Mouse (Mus musculus) kidney, embryonic 14.5 days (tissue): ENCODE results near the gene Tmem259. TPM values are rescaled to one million over a fixed set of nuclear protein-coding genes. Genes with fewer than 3 reads are reported as not detected.

Experiments used
- ATAC-seq: fragments of 200-750 bp; cut with Nextera tagmentation; 2 replicates; pipeline ENCODE4 v1.8.0; 2017; ENCODE audit warnings: moderate number of reproducible peaks, mild to moderate bottlenecking, moderate TSS enrichment, moderate library complexity; ENCODE audit not compliant: low FRiP score, low TSS enrichment
- H3K27ac ChIP-seq: fragments of 300-500 bp; sonication (generic); 2 replicates; pipeline ENCODE4 v1.5.1; 2014; ENCODE audit warnings: low read depth, mild to moderate bottlenecking, low read length, moderate library complexity, mixed read lengths
- H3K27me3 ChIP-seq: fragments of 300-500 bp; sonication (generic); 2 replicates; pipeline ENCODE4 v1.6.1; 2014; ENCODE audit warnings: mild to moderate bottlenecking, low read length; ENCODE audit not compliant: control insufficient read depth, insufficient read depth
- H3K36me3 ChIP-seq: fragments of 300-500 bp; sonication (generic); 2 replicates; pipeline ENCODE4 v1.6.1; 2014; ENCODE audit warnings: low read length, mixed read lengths; ENCODE audit not compliant: control insufficient read depth, insufficient read depth
- H3K4me1 ChIP-seq: fragments of 300-500 bp; sonication (generic); 2 replicates; pipeline ENCODE4 v1.6.1; 2014; ENCODE audit warnings: low read length, mixed read lengths; ENCODE audit not compliant: control insufficient read depth, insufficient read depth
- H3K4me2 ChIP-seq: fragments of 300-500 bp; sonication (generic); replicated peaks from 2 replicates; pipeline ENCODE4 v1.6.1; 2014; ENCODE audit warnings: low read depth, mild to moderate bottlenecking, low read length
- H3K4me3 ChIP-seq: fragments of 300-500 bp; sonication (generic); 2 replicates; pipeline ENCODE4 v1.5.1; 2014; ENCODE audit warnings: mild to moderate bottlenecking, low read length
- H3K9ac ChIP-seq: fragments of 300-500 bp; sonication (generic); 2 replicates; pipeline ENCODE4 v1.6.1; 2014; ENCODE audit warnings: low read depth, mild to moderate bottlenecking, low read length, moderate library complexity
- H3K9me3 ChIP-seq: fragments of 300-500 bp; sonication (generic); 2 replicates; pipeline ENCODE4 v1.6.1; 2016; ENCODE audit warnings: low read length; ENCODE audit not compliant: control insufficient read depth
- WGBS: fragments of 180-500 bp; shearing (Covaris S2); extraction: QIAGEN DNeasy Blood & Tissue Kit; methylation state at CpG from one replicate; pipeline ENCODE4 v1.1.7; 2014; 5-methylcytosine and 5-hydroxymethylcytosine counted together
- polyA plus RNA-seq: library from polyadenylated mRNA; unstranded; fragments of >200 nt; fragmentation: Nextera tagmentation; extraction: Ambion mirVana; gene quantifications from 2 replicates; pipeline ENCODE4 v1.2.1, GENCODE M21; 2014

Gene Tmem259
- polyA plus RNA-seq, 1 experiment from 2014 or later, result 18.8 TPM

DNA sequence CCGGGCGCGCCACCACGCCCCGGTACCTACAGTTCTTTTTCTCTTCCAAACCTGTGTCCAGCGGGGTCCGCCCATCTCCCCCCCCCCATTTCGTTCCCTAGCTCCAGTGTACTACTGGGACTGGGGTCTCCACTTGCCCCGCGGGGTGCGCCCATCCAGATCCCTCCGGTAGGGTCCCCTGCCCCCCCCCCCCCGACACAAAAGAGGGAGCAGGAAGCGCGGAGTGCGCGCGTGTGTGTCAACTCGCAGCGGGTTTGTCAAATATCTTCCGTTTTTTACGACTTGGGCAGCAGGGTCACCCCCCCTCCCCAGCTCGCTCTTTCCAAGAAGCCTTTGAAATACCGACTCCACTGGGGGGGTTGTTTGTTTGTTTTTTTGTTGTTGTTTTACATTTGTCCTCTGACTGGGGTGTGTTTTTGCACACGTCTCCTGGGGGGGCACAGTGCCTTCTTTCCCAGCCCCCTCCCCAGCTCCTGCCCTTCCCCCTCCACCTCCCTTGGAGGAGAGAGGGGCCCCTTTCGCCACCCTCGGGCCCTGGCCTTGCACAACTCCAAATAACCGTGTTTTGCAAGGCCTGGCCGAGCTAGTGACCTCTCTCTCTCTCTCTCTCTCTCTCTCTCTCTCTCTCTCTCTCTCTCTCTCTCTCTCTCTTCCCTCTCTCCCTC lies 56.0 kb downstream of the Tmem259 start:
- Histone ChIP-seq H3K4me2 (peak overlapping the region; percentile 88), H3K4me3 (peak overlapping the region; percentile 74), H3K27me3 (peaks cover 2% of the 10 kb centered on the region; the same call in 1 of the 2 replicates), H3K27ac (peak overlapping the region; percentile 97), H3K9me3 (no peaks in the 10 kb centered on the region), H3K9ac (peak overlapping the region; percentile 83), H3K4me1 (peaks cover 40% of the 10 kb centered on the region), H3K36me3 (peaks cover 19% of the 10 kb centered on the region)
- WGBS, result under 1% methylated on average over 29 of the region's 29 CpGs
- ATAC-seq, result 0 out of 2 replicates have a peak, but pooled peaks have one; percentile 3

DNA sequence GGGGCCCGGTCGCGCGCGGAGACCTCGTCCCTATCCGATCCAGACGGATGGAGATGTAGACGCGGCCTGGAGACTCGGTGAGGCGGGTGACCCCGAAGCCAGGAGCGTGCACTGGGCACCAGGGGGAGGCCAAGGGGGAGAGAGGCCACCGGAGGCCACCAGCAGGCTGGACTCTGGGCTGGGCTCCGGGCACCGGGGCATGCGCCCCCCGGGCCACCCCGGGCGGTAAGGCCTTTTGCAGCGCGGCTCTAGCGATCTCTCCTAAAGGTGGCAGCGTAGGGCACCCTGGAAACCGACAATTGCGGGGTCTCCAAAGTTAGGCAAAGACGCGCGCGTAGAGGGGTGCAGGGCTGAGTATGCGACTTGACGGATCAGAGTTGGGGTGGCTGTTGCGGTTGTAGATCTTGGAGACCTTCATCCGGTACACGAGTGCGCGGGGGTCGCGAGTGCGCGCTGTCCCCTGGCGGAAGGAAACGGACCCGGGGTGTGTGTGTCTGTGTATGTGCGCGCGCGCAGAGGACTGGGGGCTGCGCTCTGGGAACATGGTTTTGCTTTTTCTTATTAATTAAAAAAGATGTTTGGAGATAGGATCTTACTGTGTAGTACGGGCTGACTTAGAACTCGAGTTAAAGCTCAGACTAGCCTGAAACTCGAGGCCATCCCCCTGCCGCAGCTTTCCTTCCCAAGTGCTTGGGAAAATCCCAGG lies 56.7 kb downstream of the Tmem259 start:
- peak; percentile 47 for ATAC-seq
- Histone ChIP-seq H3K9ac (peak overlapping the region; percentile 83), H3K4me3 (peak overlapping the region; percentile 74), H3K27ac (peak overlapping the region; percentile 97), H3K36me3 (peaks cover 19% of the 10 kb centered on the region), H3K27me3 (peaks cover 8% of the 10 kb centered on the region), H3K4me2 (peak overlapping the region; percentile 88), H3K4me1 (peaks cover 33% of the 10 kb centered on the region), H3K9me3 (no peaks in the 10 kb centered on the region)
- WGBS, result under 1% methylated on average over 52 of the region's 54 CpGs

DNA sequence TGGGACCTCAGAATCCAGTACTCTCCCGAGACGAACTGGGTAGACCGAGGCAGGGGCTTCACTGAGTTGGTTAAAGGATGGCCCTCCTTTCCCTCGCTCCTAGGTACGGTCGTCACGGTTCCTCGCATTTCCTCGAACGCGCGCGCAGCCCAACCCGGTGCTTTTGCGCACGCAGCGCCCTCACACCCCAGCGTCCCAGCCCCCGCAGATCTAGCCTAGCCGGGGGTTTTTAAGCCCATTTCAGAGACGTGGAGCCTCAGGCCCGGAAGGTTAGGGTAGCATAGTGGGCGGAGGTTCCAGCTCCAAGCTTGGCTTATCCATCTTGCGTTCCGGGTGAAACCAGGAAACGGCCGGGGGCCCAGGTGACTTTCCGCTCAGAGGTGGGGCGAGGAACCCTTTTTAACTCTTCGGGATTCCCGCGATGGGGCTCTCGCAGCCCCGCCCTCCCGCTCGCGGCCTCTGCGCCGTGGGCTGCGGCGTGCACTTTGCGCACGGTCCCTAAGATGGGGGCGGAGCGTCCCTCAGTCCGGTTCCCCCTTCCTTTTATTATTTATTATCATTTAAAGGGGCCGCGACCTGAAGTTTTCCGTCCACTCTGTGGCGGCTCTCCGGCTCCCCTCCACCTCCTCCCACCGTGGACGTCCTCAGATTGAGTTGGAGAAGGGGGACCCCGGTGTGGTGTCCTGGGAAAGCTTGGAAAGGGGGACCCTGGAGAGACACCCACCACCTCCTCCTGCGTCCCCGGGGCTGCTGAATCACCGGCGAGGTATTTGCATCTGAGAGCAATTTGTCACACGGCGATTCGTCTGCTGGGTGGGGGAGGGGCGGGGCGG lies 57.4 kb downstream of the Tmem259 start, which contains the start of gene Arid3a:
Arid3a (plus strand) TSS at position 553 of the 833 bp plus-strand sequence.
- H3K36me3 ChIP-seq, result peaks cover 11% of the 10 kb centered on the region
- H3K4me1 ChIP-seq, result peaks cover 28% of the 10 kb centered on the region
- WGBS, result under 1% methylated on average over 63 of the region's 63 CpGs
- H3K27me3 ChIP-seq, result peaks cover 15% of the 10 kb centered on the region
- no peaks in the 10 kb centered on the region for H3K9me3 ChIP-seq
- H3K9ac ChIP-seq, result peak within 1 kb of the TSS; percentile 83
- peak; percentile 70 for ATAC-seq
- H3K4me2 ChIP-seq, result peak within 1 kb of the TSS; percentile 88
- H3K27ac ChIP-seq, result peak within 1 kb of the TSS; percentile 97
- peak within 1 kb of the TSS; percentile 74 for H3K4me3 ChIP-seq

DNA sequence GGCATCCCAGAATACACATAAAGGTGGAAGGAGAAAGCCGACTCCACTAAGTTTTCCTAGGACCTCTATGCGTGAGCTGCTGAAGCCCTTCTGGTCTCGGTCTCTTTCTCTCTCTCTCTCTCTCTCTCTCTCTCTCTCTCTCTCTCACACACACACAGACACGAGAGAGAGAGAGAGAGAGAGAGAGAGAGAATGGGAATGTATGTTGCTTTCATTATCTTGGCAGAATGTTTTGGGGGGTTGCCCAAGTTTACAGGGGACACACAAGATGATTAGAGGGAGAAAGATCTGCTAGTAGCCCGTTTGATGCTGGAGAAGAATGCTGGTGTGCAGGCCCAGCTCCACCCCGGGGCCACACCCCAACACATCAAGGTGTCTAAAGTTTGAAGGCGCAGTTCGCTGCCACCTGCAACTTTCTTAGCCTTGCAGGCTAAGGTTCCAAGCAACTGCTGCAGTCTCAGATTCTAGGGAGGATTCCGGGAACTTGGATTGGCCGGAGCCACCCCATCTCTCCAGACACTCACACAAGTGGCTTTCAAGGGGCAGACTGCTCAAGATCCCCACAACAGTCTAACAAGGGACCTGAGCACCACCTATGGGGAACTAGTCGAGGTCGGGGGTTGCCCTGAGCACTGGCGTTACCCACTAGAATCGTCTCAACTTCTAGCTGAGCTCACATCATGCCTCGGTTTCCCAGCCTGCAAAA lies 58.2 kb downstream of the Tmem259 start:
- Histone ChIP-seq H3K27ac (peak overlapping the region; percentile 97; the same call in 1 of the 2 replicates), H3K4me3 (peak overlapping the region; percentile 74), H3K4me1 (peaks cover 32% of the 10 kb centered on the region), H3K36me3 (peaks cover 4% of the 10 kb centered on the region), H3K27me3 (peaks cover 23% of the 10 kb centered on the region), H3K9me3 (no peaks in the 10 kb centered on the region), H3K9ac (peak overlapping the region; percentile 83), H3K4me2 (peak overlapping the region; percentile 88)
- WGBS, result 9% methylated on average over 15 of the region's 15 CpGs
- ATAC-seq, result peak; percentile 2; the same call in 1 of the 2 replicates

DNA sequence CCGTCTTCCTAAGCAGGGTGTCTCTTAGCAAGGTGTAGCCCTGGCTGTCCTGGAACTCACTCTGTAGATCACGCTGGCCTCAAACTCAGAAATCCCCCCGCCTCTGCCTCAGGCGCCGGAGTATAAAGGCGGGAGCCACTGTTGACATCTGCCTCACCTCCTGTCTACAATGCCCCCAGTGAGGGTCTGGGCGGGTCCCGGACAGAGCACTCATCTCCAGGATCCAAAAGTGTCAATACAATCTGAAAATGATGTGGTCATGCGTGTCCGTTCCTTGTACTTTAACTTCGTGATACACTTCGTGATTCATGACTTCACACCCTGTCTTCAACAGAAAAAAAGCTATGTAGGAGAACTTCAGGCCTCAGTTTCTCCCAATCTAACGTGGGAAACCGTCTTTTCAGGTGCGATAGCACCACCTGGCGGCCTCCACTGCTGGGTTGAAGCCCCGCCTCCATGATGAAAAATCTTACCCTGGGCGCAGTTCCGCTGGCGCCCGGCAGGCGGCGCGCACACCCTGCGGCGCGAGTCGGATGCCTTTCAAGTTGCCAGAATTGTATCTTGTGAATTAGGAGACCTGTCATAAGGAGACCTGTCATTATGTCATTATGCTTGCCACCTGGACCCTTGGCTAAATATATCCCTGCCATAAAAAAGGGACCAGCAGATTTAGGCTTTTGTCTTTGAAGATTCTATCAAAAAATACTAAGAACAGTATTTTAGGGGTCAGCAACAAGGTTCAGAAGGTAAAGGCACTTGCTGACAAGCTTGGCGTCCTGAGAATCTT lies 58.9 kb downstream of the Tmem259 start:
- 12% methylated on average over 29 of the region's 29 CpGs for whole genome bisulfite sequencing
- H3K4me2 ChIP-seq, result no peak overlapping the region; the same call in 1 of the 2 replicates
- H3K4me1 ChIP-seq, result peaks cover 37% of the 10 kb centered on the region
- peaks cover 31% of the 10 kb centered on the region for H3K27me3 ChIP-seq
- H3K36me3 ChIP-seq, result no peaks in the 10 kb centered on the region
- no peak overlapping the region for H3K27ac ChIP-seq
- no peaks in the 10 kb centered on the region for H3K9me3 ChIP-seq
- ATAC-seq, result no peak
- no peak overlapping the region for H3K9ac ChIP-seq
- no peak overlapping the region for H3K4me3 ChIP-seq

Other genes with a start within 250 kb of the Tmem259 start
- gene Polrmt, start 237.7 kb downstream of the Tmem259 start, polyA plus RNA-seq, result 33.2 and 38.9 TPM in 2 replicates
- 0.11 and 0.61 TPM in 2 replicates for gene Fgf22, start 229.3 kb downstream of the Tmem259 start, polyA plus RNA-seq
- gene Rnf126, start 217.4 kb downstream of the Tmem259 start, polyA plus RNA-seq, result 95.9 and 104 TPM in 2 replicates
- gene Fstl3, start 207.1 kb downstream of the Tmem259 start, polyA plus RNA-seq, result 4.9 and 8.2 TPM in 2 replicates
- not detected in 2 replicates for gene Prss57, start 193.4 kb downstream of the Tmem259 start, polyA plus RNA-seq
- 101 and 136 TPM in 2 replicates for gene Palm, start 190.8 kb downstream of the Tmem259 start, polyA plus RNA-seq
- gene Misp, start 163.3 kb downstream of the Tmem259 start, polyA plus RNA-seq, result 4.1 and 9.0 TPM in 2 replicates
- 279 and 333 TPM in 2 replicates for gene Ptbp1, start 129.9 kb downstream of the Tmem259 start, polyA plus RNA-seq
- gene Prtn3, start 109.9 kb downstream of the Tmem259 start, polyA plus RNA-seq, result 9.6 and 11.1 TPM in 2 replicates
- 58.8 and 59.7 TPM in 2 replicates for gene Plppr3, start 109.7 kb downstream of the Tmem259 start, polyA plus RNA-seq
- not detected in 2 replicates for gene Elane, start 98.1 kb downstream of the Tmem259 start, polyA plus RNA-seq
- gene Cfd, start 93.5 kb downstream of the Tmem259 start, polyA plus RNA-seq, result not detected in 2 replicates
- gene Med16, start 75.4 kb downstream of the Tmem259 start, polyA plus RNA-seq, result 48.0 and 61.2 TPM in 2 replicates
- gene Gm26602, start 73.5 kb downstream of the Tmem259 start, polyA plus RNA-seq, result 4.6 and 10.8 TPM in 2 replicates
- 0.47 and 0.61 TPM in 2 replicates for gene Kiss1r, start 67.4 kb downstream of the Tmem259 start, polyA plus RNA-seq
- gene R3hdm4, start 63.1 kb downstream of the Tmem259 start, polyA plus RNA-seq, result 102 and 137 TPM in 2 replicates
- 12.0 and 12.3 TPM in 2 replicates for gene Arid3a, start 57.3 kb downstream of the Tmem259 start, polyA plus RNA-seq
- gene Wdr18, start 24.2 kb downstream of the Tmem259 start, polyA plus RNA-seq, result 132 and 147 TPM in 2 replicates
- gene Grin3b, start 13.6 kb downstream of the Tmem259 start, polyA plus RNA-seq, result 0.19 and 0.29 TPM in 2 replicates
- gene Cnn2, start 4.3 kb upstream of the Tmem259 start, polyA plus RNA-seq, result 186 and 220 TPM in 2 replicates
- 1.8 and 2.7 TPM in 2 replicates for gene Abca7, start 12.2 kb upstream of the Tmem259 start, polyA plus RNA-seq
- 4.8 and 7.7 TPM in 2 replicates for gene Arhgap45, start 32.3 kb upstream of the Tmem259 start, polyA plus RNA-seq
- 276 and 310 TPM in 2 replicates for gene Polr2e, start 55.5 kb upstream of the Tmem259 start, polyA plus RNA-seq
- gene Gpx4, start 62.8 kb upstream of the Tmem259 start, polyA plus RNA-seq, result 552 and 641 TPM in 2 replicates
- gene Sbno2, start 121.2 kb upstream of the Tmem259 start, polyA plus RNA-seq, result 10.6 and 14.8 TPM in 2 replicates
- 26.6 and 42.0 TPM in 2 replicates for gene Stk11, start 131.5 kb upstream of the Tmem259 start, polyA plus RNA-seq
- gene Atp5d, start 154.3 kb upstream of the Tmem259 start, polyA plus RNA-seq, result 519 and 582 TPM in 2 replicates
- 8.1 and 8.4 TPM in 2 replicates for gene Cbarp, start 156.5 kb upstream of the Tmem259 start, polyA plus RNA-seq
- gene Midn, start 163.9 kb upstream of the Tmem259 start, polyA plus RNA-seq, result 42.3 and 46.2 TPM in 2 replicates
- 80.0 and 104 TPM in 2 replicates for gene Cirbp, start 181.7 kb upstream of the Tmem259 start, polyA plus RNA-seq
- gene 1600002K03Rik, start 188.6 kb upstream of the Tmem259 start, polyA plus RNA-seq, result 10.3 and 12.1 TPM in 2 replicates
- 15.4 and 17.3 TPM in 2 replicates for gene Efna2, start 195.2 kb upstream of the Tmem259 start, polyA plus RNA-seq
- gene Mum1, start 242.1 kb upstream of the Tmem259 start, polyA plus RNA-seq, result 64.4 and 65.1 TPM in 2 replicates